Mouse (Mus musculus): ENCODE measurements around the gene Sohlh1.

- TF ChIP-seq CTCF (IDR thresholded peaks at IDR 0.05; ENCODE audit: borderline replicate concordance, insufficient read depth, low read length): no peak
- no peak for TF ChIP-seq POLR2A (IDR thresholded peaks at IDR 0.05; ENCODE audit: low read depth, low read length)
Measured at GRCm38 (mm10) chr2:25882276-25882675, 35.2 kb upstream of the Sohlh1 start.

All from embryonic fibroblast, embryonic 13.5 days (primary cell).